Mouse (Mus musculus): Measurements from ENCODE around the gene Trpm7. TPM values are rescaled to one million over a fixed set of nuclear protein-coding genes. Genes with fewer than 3 reads are reported as not detected.

The Trpm7 gene
- polyA plus RNA-seq, 1 experiment from 2014 or later = 43.7 TPM

Small RNA genes within 50 kb of the gene (microRNA-seq; reads per million reads assigned to microRNA genes)
- gene Mir3473g = not detected

Other genes starting within 250 kb of the Trpm7 start
- 46.5 and 47.2 TPM in 2 replicates for gene Gabpb1, start 199.9 kb downstream of the Trpm7 start, polyA plus RNA-seq (2014; fragmentation: Nextera tagmentation; extraction: Ambion mirVana)
- gene Usp8, start 168.9 kb downstream of the Trpm7 start, polyA plus RNA-seq (2014; fragmentation: Nextera tagmentation; extraction: Ambion mirVana) = 36.9 and 42.0 TPM in 2 replicates
- 2.3 and 2.4 TPM in 2 replicates for gene Usp50, start 92.8 kb downstream of the Trpm7 start, polyA plus RNA-seq (2014; fragmentation: Nextera tagmentation; extraction: Ambion mirVana)
- 45.8 and 53.0 TPM in 2 replicates for gene Sppl2a, start 57.0 kb upstream of the Trpm7 start, polyA plus RNA-seq (2014; fragmentation: Nextera tagmentation; extraction: Ambion mirVana)
- gene Ap4e1, start 132.5 kb upstream of the Trpm7 start, polyA plus RNA-seq (2014; fragmentation: Nextera tagmentation; extraction: Ambion mirVana) = 10.1 and 12.3 TPM in 2 replicates
- gene Blvra, start 194.4 kb upstream of the Trpm7 start, polyA plus RNA-seq (2014; fragmentation: Nextera tagmentation; extraction: Ambion mirVana) = 55.2 and 56.6 TPM in 2 replicates